Mouse (Mus musculus) inflammation-experienced regulatory T-cells, adult 6 months (primary cell): Measurements from ENCODE around the gene Rasgef1b. TPM values are rescaled to one million over a fixed set of nuclear protein-coding genes. Genes with fewer than 3 reads are reported as not detected.

Experiments used
- ATAC-seq: one replicate; pipeline ENCODE4 v1.8.0; 2017
- polyA plus RNA-seq, 3 experiments: library from polyadenylated mRNA; unstranded; fragments of 100-300 nt; shearing (Covaris generic); gene quantifications; one replicate each; pipeline ENCODE4 v1.2.1; 2017

Gene Rasgef1b
- polyA plus RNA-seq, 3 experiments from 2014 or later, result 1.6 to 3.3 (median 2.5) TPM

GRCm38 (mm10) chr5:99286575-99286974, 442.3 kb downstream of the Rasgef1b start:
- ATAC-seq, result no peak

- no peak for ATAC-seq
Observed at GRCm38 (mm10) chr5:99286024-99286423, 442.8 kb downstream of the Rasgef1b start.

- ATAC-seq, result no peak
Observed at GRCm38 (mm10) chr5:99284369-99284768, 444.5 kb downstream of the Rasgef1b start.

GRCm38 (mm10) chr5:99283636-99284035, 445.2 kb downstream of the Rasgef1b start:
- no peak for ATAC-seq

- ATAC-seq, result no peak
Observed at GRCm38 (mm10) chr5:99280536-99280935, 448.3 kb downstream of the Rasgef1b start.

- ATAC-seq, result no peak
Observed at GRCm38 (mm10) chr5:99279016-99279757, 449.7 kb downstream of the Rasgef1b start.

GRCm38 (mm10) chr5:99278364-99278763, 450.5 kb downstream of the Rasgef1b start:
- no peak for ATAC-seq

GRCm38 (mm10) chr5:99277536-99277935, 451.3 kb downstream of the Rasgef1b start:
- no peak for ATAC-seq

- no peak for ATAC-seq
Observed at GRCm38 (mm10) chr5:99274119-99274563, 454.7 kb downstream of the Rasgef1b start.

GRCm38 (mm10) chr5:99271531-99271930, 457.3 kb downstream of the Rasgef1b start:
- ATAC-seq, result no peak

GRCm38 (mm10) chr5:99269131-99269530, 459.7 kb downstream of the Rasgef1b start:
- ATAC-seq, result no peak

- ATAC-seq, result no peak
Observed at GRCm38 (mm10) chr5:99267338-99267737, 461.5 kb downstream of the Rasgef1b start.

GRCm38 (mm10) chr5:99266301-99266700, 462.6 kb downstream of the Rasgef1b start:
- ATAC-seq, result peak; percentile 17

GRCm38 (mm10) chr5:99262197-99262920, 466.5 kb downstream of the Rasgef1b start:
- no peak for ATAC-seq

- ATAC-seq, result no peak
Observed at GRCm38 (mm10) chr5:99261121-99261724, 467.6 kb downstream of the Rasgef1b start.

- ATAC-seq, result no peak
Observed at GRCm38 (mm10) chr5:99258003-99258500, 470.8 kb downstream of the Rasgef1b start.

- peak; percentile 84 for ATAC-seq
Observed at GRCm38 (mm10) chr5:99252203-99253135, 476.4 kb downstream of the Rasgef1b start.

- no peak for ATAC-seq
Observed at GRCm38 (mm10) chr5:99251379-99252202, 477.3 kb downstream of the Rasgef1b start.

GRCm38 (mm10) chr5:99250820-99251219, 478.0 kb downstream of the Rasgef1b start:
- no peak for ATAC-seq

GRCm38 (mm10) chr5:99248501-99248900, 480.4 kb downstream of the Rasgef1b start:
- ATAC-seq, result peak; percentile 45

GRCm38 (mm10) chr5:99247915-99248314, 480.9 kb downstream of the Rasgef1b start:
- no peak for ATAC-seq
